Mouse (Mus musculus) forebrain, embryonic 13.5 days (tissue): ENCODE data around the gene Optn. TPM values are rescaled to one million over a fixed set of nuclear protein-coding genes. Genes with fewer than 3 reads are reported as not detected.
A peak's percentile ranks its signal among the peaks of the same experiment; 100 is the strongest.

Experiments
- ATAC-seq: fragments of 200-750 bp; cut with Nextera tagmentation; 2 replicates; pipeline ENCODE4 v1.8.0; 2017
- H3K27ac ChIP-seq: fragments of 300-500 bp; sonication (generic); 2 replicates; pipeline ENCODE4 v1.5.1; 2015; ENCODE audit warnings: inconsistent platforms, mild to moderate bottlenecking, moderate library complexity
- H3K27me3 ChIP-seq: fragments of 300-500 bp; sonication (generic); 2 replicates; pipeline ENCODE4 v1.6.1; 2015; ENCODE audit warnings: mild to moderate bottlenecking, inconsistent platforms
- H3K36me3 ChIP-seq: fragments of 300-500 bp; sonication (generic); 2 replicates; pipeline ENCODE4 v1.6.1; 2015; ENCODE audit warnings: mild to moderate bottlenecking, inconsistent platforms; ENCODE audit not compliant: poor library complexity, severe bottlenecking
- H3K4me1 ChIP-seq: fragments of 300-500 bp; sonication (generic); 2 replicates; pipeline ENCODE4 v1.6.1; 2015; ENCODE audit warnings: inconsistent platforms
- H3K4me2 ChIP-seq: fragments of 300-500 bp; sonication (generic); 2 replicates; pipeline ENCODE4 v1.6.1; 2015; ENCODE audit warnings: inconsistent platforms, mild to moderate bottlenecking, moderate library complexity
- H3K4me3 ChIP-seq: fragments of 300-500 bp; sonication (generic); 2 replicates; pipeline ENCODE4 v1.5.1; 2015; ENCODE audit warnings: mild to moderate bottlenecking, inconsistent platforms
- H3K9ac ChIP-seq: fragments of 300-500 bp; sonication (generic); 2 replicates; pipeline ENCODE4 v1.6.1; 2015; ENCODE audit warnings: mild to moderate bottlenecking, inconsistent platforms
- H3K9me3 ChIP-seq: fragments of 300-500 bp; sonication (generic); replicated peaks from 2 replicates; pipeline ENCODE4 v1.6.1; 2016; ENCODE audit warnings: inconsistent platforms
- WGBS: fragments of 180-500 bp; shearing (Covaris S2); methylation state at CpG from one replicate; pipeline ENCODE4 v1.1.7; 2015; 5-methylcytosine and 5-hydroxymethylcytosine counted together
- polyA plus RNA-seq: library from polyadenylated mRNA; unstranded; fragments of >200 nt; fragmentation: Nextera tagmentation; extraction: Ambion mirVana; gene quantifications from 2 replicates; pipeline ENCODE4 v1.2.1, GENCODE M21; 2015

Optn gene
- polyA plus RNA-seq, 1 experiment from 2014 or later: 2.8 TPM

- no peak overlapping the region for H3K4me2 ChIP-seq
- no peak overlapping the region for H3K9ac ChIP-seq
- 86% methylated on average over 14 of the region's 14 CpGs for WGBS
- H3K4me3 ChIP-seq: no peak overlapping the region
- H3K9me3 ChIP-seq: no peaks in the 10 kb centered on the region
- 0 out of 2 replicates have a peak, but pooled peaks cover 3% of the 10 kb centered on the region for H3K4me1 ChIP-seq
- H3K27ac ChIP-seq: no peak overlapping the region
- no peak for ATAC-seq
- no peaks in the 10 kb centered on the region for H3K36me3 ChIP-seq
- no peaks in the 10 kb centered on the region for H3K27me3 ChIP-seq
These were observed 40.0 kb downstream of the Optn start for GRCm38 (mm10) chr2:5023699-5024399.

- Histone ChIP-seq H3K27ac (no peak overlapping the region), H3K27me3 (no peaks in the 10 kb centered on the region), H3K4me1 (0 out of 2 replicates have a peak, but pooled peaks cover 3% of the 10 kb centered on the region), H3K4me3 (no peak overlapping the region), H3K9me3 (no peaks in the 10 kb centered on the region), H3K36me3 (no peaks in the 10 kb centered on the region), H3K9ac (no peak overlapping the region), H3K4me2 (no peak overlapping the region)
- ATAC-seq: no peak
- 85% methylated on average over 2 of the region's 2 CpGs for WGBS
These were observed 40.6 kb downstream of the Optn start for GRCm38 (mm10) chr2:5023275-5023674.

GRCm38 (mm10) chr2:5019708-5020107 lies 44.1 kb downstream of the Optn start:
- 66% methylated on average over 1 of the region's 1 CpGs for WGBS
- H3K36me3 ChIP-seq: no peaks in the 10 kb centered on the region
- H3K27ac ChIP-seq: no peak overlapping the region
- H3K4me1 ChIP-seq: no peaks in the 10 kb centered on the region
- H3K4me2 ChIP-seq: no peak overlapping the region
- no peaks in the 10 kb centered on the region for H3K27me3 ChIP-seq
- H3K4me3 ChIP-seq: no peak overlapping the region
- H3K9ac ChIP-seq: no peak overlapping the region
- peak; percentile 27; the same call in 1 of the 2 replicates for ATAC-seq
- no peaks in the 10 kb centered on the region for H3K9me3 ChIP-seq

- ATAC-seq: no peak
- no peak overlapping the region for H3K4me3 ChIP-seq
- no peaks in the 10 kb centered on the region for H3K27me3 ChIP-seq
- WGBS: 98% methylated on average over 7 of the region's 7 CpGs
- no peak overlapping the region for H3K4me2 ChIP-seq
- no peak overlapping the region for H3K27ac ChIP-seq
- no peaks in the 10 kb centered on the region for H3K36me3 ChIP-seq
- peaks cover 2% of the 10 kb centered on the region for H3K4me1 ChIP-seq
- H3K9ac ChIP-seq: no peak overlapping the region
- H3K9me3 ChIP-seq: no peaks in the 10 kb centered on the region
These were observed 46.9 kb downstream of the Optn start for GRCm38 (mm10) chr2:5016922-5017321.

- Histone ChIP-seq H3K4me3 (no peak overlapping the region), H3K36me3 (no peaks in the 10 kb centered on the region), H3K27me3 (no peaks in the 10 kb centered on the region), H3K27ac (no peak overlapping the region), H3K4me1 (peaks cover 9% of the 10 kb centered on the region), H3K9ac (no peak overlapping the region), H3K9me3 (no peaks in the 10 kb centered on the region), H3K4me2 (no peak overlapping the region)
- ATAC-seq: no peak
- WGBS: 87% methylated on average over 6 of the region's 6 CpGs
These were observed 48.3 kb downstream of the Optn start for GRCm38 (mm10) chr2:5015527-5015926.

- Histone ChIP-seq H3K4me1 (peaks cover 9% of the 10 kb centered on the region), H3K9ac (no peak overlapping the region), H3K27me3 (no peaks in the 10 kb centered on the region)
These were observed 49.2 kb downstream of the Optn start for GRCm38 (mm10) chr2:5014616-5015015.

GRCm38 (mm10) chr2:5012491-5013324 lies 51.1 kb downstream of the Optn start, which contains the start of gene Mcm10:
Gene Mcm10, minus strand, starts transcription at chr2:5012791.
- 3% methylated on average over 32 of the region's 32 CpGs for WGBS
- no peak within 1 kb of the TSS for H3K27ac ChIP-seq
- peaks cover 14% of the 10 kb centered on the region for H3K36me3 ChIP-seq
- H3K4me2 ChIP-seq: peak within 1 kb of the TSS; percentile 70
- H3K9me3 ChIP-seq: no peaks in the 10 kb centered on the region
- peak within 1 kb of the TSS; percentile 67 for H3K4me3 ChIP-seq
- ATAC-seq: peak; percentile 100
- peak within 1 kb of the TSS; percentile 73 for H3K9ac ChIP-seq
- H3K27me3 ChIP-seq: no peaks in the 10 kb centered on the region
- H3K4me1 ChIP-seq: peaks cover 9% of the 10 kb centered on the region

More at GRCm38 (mm10) chr2:5014616-5015015, 49.2 kb downstream of the Optn start:
- no peaks in the 10 kb centered on the region; the same call in 1 of the 2 replicates for H3K36me3 ChIP-seq
- H3K4me3 ChIP-seq: no peak overlapping the region
- H3K9me3 ChIP-seq: no peaks in the 10 kb centered on the region
- H3K27ac ChIP-seq: no peak overlapping the region
- WGBS: 79% methylated on average over 7 of the region's 7 CpGs
- no peak overlapping the region for H3K4me2 ChIP-seq
- no peak for ATAC-seq

- ATAC-seq: no peak
- H3K9me3 ChIP-seq: no peaks in the 10 kb centered on the region
- H3K36me3 ChIP-seq: peaks cover 21% of the 10 kb centered on the region
- H3K4me2 ChIP-seq: peak overlapping the region; percentile 70
- peak overlapping the region; percentile 67 for H3K4me3 ChIP-seq
- H3K9ac ChIP-seq: peak overlapping the region; percentile 73
- H3K4me1 ChIP-seq: peaks cover 9% of the 10 kb centered on the region
- H3K27ac ChIP-seq: no peak overlapping the region
- H3K27me3 ChIP-seq: no peaks in the 10 kb centered on the region
- 16% methylated on average over 8 of the region's 8 CpGs for WGBS
These were observed 51.9 kb downstream of the Optn start for GRCm38 (mm10) chr2:5011898-5012490.

- Histone ChIP-seq H3K9me3 (no peaks in the 10 kb centered on the region), H3K4me3 (no peak overlapping the region), H3K27me3 (no peaks in the 10 kb centered on the region), H3K36me3 (peaks cover 59% of the 10 kb centered on the region), H3K27ac (no peak overlapping the region), H3K9ac (no peak overlapping the region), H3K4me2 (no peak overlapping the region), H3K4me1 (peaks cover 9% of the 10 kb centered on the region)
- ATAC-seq: no peak
- 90% methylated on average over 4 of the region's 4 CpGs for WGBS
These were observed 56.7 kb downstream of the Optn start for GRCm38 (mm10) chr2:5007107-5007506.

- Histone ChIP-seq H3K4me2 (no peak overlapping the region), H3K27me3 (no peaks in the 10 kb centered on the region), H3K9me3 (no peaks in the 10 kb centered on the region), H3K4me3 (no peak overlapping the region), H3K36me3 (peaks cover 78% of the 10 kb centered on the region), H3K9ac (no peak overlapping the region), H3K27ac (no peak overlapping the region), H3K4me1 (no peaks in the 10 kb centered on the region)
- ATAC-seq: no peak
- 95% methylated on average over 6 of the region's 6 CpGs for WGBS
These were observed 62.6 kb downstream of the Optn start for GRCm38 (mm10) chr2:5001266-5001665.

- no peaks in the 10 kb centered on the region for H3K9me3 ChIP-seq
- no peaks in the 10 kb centered on the region for H3K4me1 ChIP-seq
- WGBS: 85% methylated on average over 3 of the region's 3 CpGs
- H3K27me3 ChIP-seq: no peaks in the 10 kb centered on the region
- H3K9ac ChIP-seq: no peak overlapping the region
- H3K36me3 ChIP-seq: peaks cover 79% of the 10 kb centered on the region
- no peak overlapping the region for H3K27ac ChIP-seq
- H3K4me2 ChIP-seq: no peak overlapping the region
- no peak for ATAC-seq
- no peak overlapping the region for H3K4me3 ChIP-seq
These were observed 64.9 kb downstream of the Optn start for GRCm38 (mm10) chr2:4998905-4999304.

GRCm38 (mm10) chr2:4996421-4996824 lies 67.4 kb downstream of the Optn start:
- ATAC-seq: no peak
- H3K4me1 ChIP-seq: no peaks in the 10 kb centered on the region
- no peak overlapping the region for H3K4me3 ChIP-seq
- no peaks in the 10 kb centered on the region for H3K27me3 ChIP-seq
- H3K9me3 ChIP-seq: no peaks in the 10 kb centered on the region
- H3K36me3 ChIP-seq: peaks cover 73% of the 10 kb centered on the region
- 93% methylated on average over 6 of the region's 6 CpGs for WGBS
- no peak overlapping the region for H3K4me2 ChIP-seq
- no peak overlapping the region for H3K9ac ChIP-seq
- no peak overlapping the region for H3K27ac ChIP-seq
